Mouse (Mus musculus): ENCODE data around the gene Rgs6.

- no peak for TF ChIP-seq POLR2A (IDR thresholded peaks at IDR 0.05; ENCODE audit: insufficient read depth, low read depth, low read length)
- no peak for TF ChIP-seq CTCF (IDR thresholded peaks at IDR 0.05)
- TF ChIP-seq EP300 (IDR thresholded peaks at IDR 0.05; ENCODE audit: insufficient read depth, low read depth, low read length): no peak
Observed at GRCm38 (mm10) chr12:83087555-83087954, 499.5 kb downstream of the Rgs6 start.

Data from heart, adult 2 months (tissue).